Mouse (Mus musculus) MEL (cell line): ENCODE results near the gene Mab21l3.

Experiments
- CTCF ChIP-seq, 3 experiments: IDR thresholded peaks in 2 of 3; conservative IDR thresholded peaks in 1 of 3; 2 replicates each; pipeline ENCODE4 v1.5.1; 2011 to 2012; ENCODE audit warnings: low read length in 3 of 3, low read depth in 2 of 3, mild to moderate bottlenecking in 2 of 3, improper control_type of control experiment in 1 of 3, inconsistent platforms in 1 of 3, mixed read lengths in 1 of 3, moderate library complexity in 1 of 3; ENCODE audit not compliant: control insufficient read depth in 1 of 3, insufficient read depth in 1 of 3, poor library complexity in 1 of 3, severe bottlenecking in 1 of 3
- E2F4 ChIP-seq: IDR thresholded peaks from 2 replicates; pipeline ENCODE4 v1.6.1; 2011; ENCODE audit warnings: low read depth, low read length, improper control_type of control experiment, borderline replicate concordance
- EP300 ChIP-seq, 2 experiments: IDR thresholded peaks; 2 replicates each; pipeline ENCODE4 v1.6.1; 2011; ENCODE audit warnings: improper control_type of control experiment in 2 of 2, low read length in 2 of 2, low read depth in 1 of 2, mild to moderate bottlenecking in 1 of 2
- ETS1 ChIP-seq: IDR thresholded peaks from 2 replicates; pipeline ENCODE4 v1.6.1; 2012; ENCODE audit warnings: low read depth, mild to moderate bottlenecking, inconsistent platforms, low read length, improper control_type of control experiment, moderate library complexity
- GABPA ChIP-seq: IDR thresholded peaks from 2 replicates; pipeline ENCODE4 v1.6.1; 2012; ENCODE audit warnings: low read depth, mild to moderate bottlenecking, inconsistent platforms, low read length, improper control_type of control experiment, moderate library complexity
- MAFK ChIP-seq: IDR thresholded peaks from 2 replicates; pipeline ENCODE4 v1.6.1; 2011; ENCODE audit warnings: low read depth, mild to moderate bottlenecking, low read length, improper control_type of control experiment, borderline replicate concordance
- MAX ChIP-seq: IDR thresholded peaks from 2 replicates; pipeline ENCODE4 v1.6.1; 2011; ENCODE audit warnings: low read length, improper control_type of control experiment
- POLR2A ChIP-seq, 2 experiments: IDR thresholded peaks; 2 replicates each; pipeline ENCODE4 v1.6.1; 2011 to 2012; ENCODE audit warnings: low read length in 2 of 2, mild to moderate bottlenecking in 2 of 2, control low read depth in 1 of 2, improper control_type of control experiment in 1 of 2, low read depth in 1 of 2, moderate library complexity in 1 of 2; ENCODE audit not compliant: control insufficient read depth in 1 of 2, insufficient read depth in 1 of 2, poor library complexity in 1 of 2
- RCOR1 ChIP-seq: IDR thresholded peaks from 2 replicates; pipeline ENCODE4 v1.6.1; 2012; ENCODE audit warnings: low read depth, mild to moderate bottlenecking, inconsistent platforms, low read length, improper control_type of control experiment
- TAL1 ChIP-seq: IDR thresholded peaks from 2 replicates; pipeline ENCODE4 v1.6.1; 2012; ENCODE audit warnings: mild to moderate bottlenecking, inconsistent platforms, low read length, moderate library complexity, mixed read lengths
- USF1 ChIP-seq: IDR thresholded peaks from 2 replicates; pipeline ENCODE4 v1.6.1; 2014; ENCODE audit warnings: low read depth, mild to moderate bottlenecking, inconsistent platforms, low read length, improper control_type of control experiment, moderate library complexity
- USF2 ChIP-seq, 2 experiments: IDR thresholded peaks; 2 replicates each; pipeline ENCODE4 v1.6.1; 2011 to 2012; ENCODE audit warnings: improper control_type of control experiment in 2 of 2, low read length in 2 of 2, borderline replicate concordance in 1 of 2, inconsistent platforms in 1 of 2, low read depth in 1 of 2, mild to moderate bottlenecking in 1 of 2; ENCODE audit not compliant: insufficient read depth in 1 of 2

DNA sequence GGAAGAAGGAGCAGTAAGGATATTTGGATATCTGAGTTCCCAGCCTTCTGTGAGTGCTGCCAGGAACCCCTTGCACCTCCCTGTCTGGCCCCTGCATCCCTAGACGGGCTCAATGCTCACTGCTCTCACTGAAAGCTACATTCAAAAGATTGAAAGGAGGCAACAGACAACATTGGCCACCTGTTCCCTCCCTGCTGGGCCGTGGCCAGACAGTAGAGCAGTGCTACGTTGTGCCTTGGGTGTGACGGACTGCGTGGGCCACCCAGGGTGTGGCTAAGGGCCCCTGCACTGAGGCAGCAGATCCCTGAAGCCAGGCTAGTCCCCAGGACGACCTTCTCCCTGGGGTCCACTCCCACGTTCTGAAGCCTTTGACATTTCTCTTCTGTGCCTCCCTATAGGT lies 52.5 kb downstream of the Mab21l3 start:
- TF ChIP-seq EP300 (IDR thresholded peaks at IDR 0.05; ENCODE audit: low read depth in 1 of 2, low read length in 2 of 2) (no peak), USF1 (no peak), ETS1 (no peak), MAX (no peak), MAFK (no peak), USF2 (IDR thresholded peaks at IDR 0.05; ENCODE audit: borderline replicate concordance in 1 of 2, insufficient read depth in 1 of 2, low read depth in 1 of 2, low read length in 2 of 2) (no peak), E2F4 (no peak), CTCF (IDR thresholded peaks at IDR 0.05 in 2 of 3, conservative IDR thresholded peaks at IDR 0.05 in 1 of 3; ENCODE audit: control insufficient read depth in 1 of 3, insufficient read depth in 1 of 3, low read depth in 2 of 3, low read length in 3 of 3, poor library complexity in 1 of 3, severe bottlenecking in 1 of 3) (no peak), GABPA (no peak), TAL1 (no peak), POLR2A (IDR thresholded peaks at IDR 0.05; ENCODE audit: control insufficient read depth in 1 of 2, insufficient read depth in 1 of 2, low read depth in 1 of 2, low read length in 2 of 2, poor library complexity in 1 of 2) (no peak), RCOR1 (no peak)
